In the genomic region with DNA sequence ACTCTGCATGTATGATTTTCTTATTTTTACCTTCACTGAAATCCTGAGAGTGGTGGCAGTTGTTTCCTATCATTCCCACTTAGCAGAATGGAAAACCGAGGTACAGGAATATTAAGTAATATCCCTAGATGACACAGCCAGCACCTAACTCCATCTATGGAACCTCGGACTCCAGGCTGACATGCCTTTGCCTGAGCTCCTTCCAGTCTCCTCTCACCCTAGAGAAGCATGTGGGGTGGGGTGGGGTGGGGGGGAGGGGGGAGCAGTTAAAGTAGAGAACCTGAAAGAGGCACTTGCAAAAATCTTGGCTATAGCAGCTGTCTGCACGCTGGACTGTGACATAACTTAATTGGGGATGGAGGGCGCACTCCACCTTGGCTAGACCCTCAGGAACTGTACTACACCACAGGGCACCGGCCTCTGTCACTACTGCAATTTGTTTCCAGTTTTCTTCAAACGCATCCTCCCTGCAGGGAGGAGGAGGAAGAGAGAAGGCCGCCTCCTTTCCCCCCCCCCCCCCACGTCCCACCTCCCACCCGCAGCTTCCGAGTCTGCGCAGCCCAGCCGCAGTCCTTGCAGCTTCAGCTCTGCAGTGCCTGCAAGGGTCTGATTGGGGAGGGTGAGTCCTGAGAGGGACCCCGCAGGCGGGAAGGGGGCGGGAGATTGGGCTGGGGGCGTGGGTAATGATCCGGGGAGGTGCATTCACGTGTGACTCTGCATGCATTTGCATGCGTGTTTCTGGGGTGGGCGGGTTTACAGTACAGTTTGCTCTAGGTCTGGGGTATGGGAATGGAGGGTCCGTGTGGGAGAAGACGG, we compare ENCODE assay signal across 12 mouse cellular contexts. TPM values are rescaled to one million over a fixed set of nuclear protein-coding genes. Genes with fewer than 3 reads are reported as not detected.
DNase-seq lines count a peak whose midpoint lies in the region; ATAC-seq and TF ChIP-seq lines count a peak whose summit lies in the region.
"Had no signal": no experiment of that assay in that cellular context is flagged by ENCODE, and none has a peak within 500 bp of the region (broad histone marks: within the 10 kb centered on the region; RNA-seq: fewer than 3 reads in every experiment).

No protein-coding gene starts in this region.

- H3K36me3 ChIP-seq in stomach, embryonic 14.5 days (ENCODE audit: control insufficient read depth, insufficient read depth, low read length) = no peaks in the 10 kb centered on the region
- no peaks in the 10 kb centered on the region for H3K36me3 ChIP-seq in stomach, postnatal 0 days (ENCODE audit: control insufficient read depth, insufficient read depth, low read length)
- H3K36me3 ChIP-seq in hindbrain, embryonic 10.5 days = no peaks in the 10 kb centered on the region
- H3K36me3 ChIP-seq in midbrain, embryonic 11.5 days (ENCODE audit: control insufficient read depth, insufficient read depth, low read length) = no peaks in the 10 kb centered on the region
- H3K36me3 ChIP-seq: heart, embryonic 15.5 days had no signal

- H3K27me3 ChIP-seq in stomach, embryonic 14.5 days (ENCODE audit: control insufficient read depth, insufficient read depth, low read length) = no peaks in the 10 kb centered on the region
- no peaks in the 10 kb centered on the region for H3K27me3 ChIP-seq in stomach, postnatal 0 days (ENCODE audit: control insufficient read depth, insufficient read depth, low read length)
- H3K27me3 ChIP-seq in hindbrain, embryonic 10.5 days (ENCODE audit: insufficient read depth, poor library complexity, severe bottlenecking) = no peaks in the 10 kb centered on the region
- H3K27me3 ChIP-seq in midbrain, embryonic 11.5 days (ENCODE audit: control insufficient read depth, insufficient read depth, low read length) = no peaks in the 10 kb centered on the region

- ATAC-seq in stomach, embryonic 14.5 days (ENCODE audit: insufficient number of reproducible peaks, insufficient read depth, low FRiP score, low read depth) = 0 out of 2 replicates have a peak, but pooled peaks have one; percentile 28
- ATAC-seq in stomach, postnatal 0 days (ENCODE audit: low FRiP score, low TSS enrichment) = no peak
- ATAC-seq in midbrain, embryonic 11.5 days (ENCODE audit: low FRiP score) = peak; percentile 72; the same call in 1 of the 2 replicates
- ATAC-seq in erythroid progenitor cell, adult 5-6 weeks (replicated peaks; ENCODE audit: low FRiP score, poor library complexity, severe bottlenecking) = no peak

- no peak overlapping the region for H3K4me2 ChIP-seq in stomach, embryonic 14.5 days (replicated peaks; ENCODE audit: low read depth, low read length)
- H3K4me2 ChIP-seq in stomach, postnatal 0 days (replicated peaks; ENCODE audit: low read depth) = no peak overlapping the region
- H3K4me2 ChIP-seq in midbrain, embryonic 11.5 days = peak overlapping the region; percentile 27
- H3K4me2 ChIP-seq: heart, embryonic 15.5 days had no signal

- 7% methylated on average over 20 of the region's 22 CpGs for WGBS in stomach, embryonic 14.5 days
- 12% methylated on average over 21 of the region's 22 CpGs for WGBS in stomach, postnatal 0 days
- 10% methylated on average over 21 of the region's 22 CpGs for WGBS in hindbrain, embryonic 10.5 days
- 9% methylated on average over 22 of the region's 22 CpGs for WGBS in midbrain, embryonic 11.5 days

- no peak for DNase-seq in stomach, postnatal 0 days (ENCODE audit: low spot score)
- no peak for DNase-seq in hindbrain, embryonic 10.5 days (ENCODE audit: low spot score)
- no peak for DNase-seq in midbrain, embryonic 11.5 days (ENCODE audit: low spot score, missing footprints)
- DNase-seq in ovary, postnatal 14 days (ENCODE audit: low spot score) = no peak
- no peak for DNase-seq in urinary bladder, adult 2 months (ENCODE audit: low spot score)
- no peak for DNase-seq in adrenal gland, postnatal 36 days

- no peak overlapping the region for H3K4me3 ChIP-seq in stomach, embryonic 14.5 days (ENCODE audit: low read depth, low read length)
- no peak overlapping the region for H3K4me3 ChIP-seq in stomach, postnatal 0 days (ENCODE audit: low read depth, low read length)
- H3K4me3 ChIP-seq in hindbrain, embryonic 10.5 days = peak overlapping the region; percentile 41
- H3K4me3 ChIP-seq in midbrain, embryonic 11.5 days (ENCODE audit: low read depth, low read length) = no peak overlapping the region
- H3K4me3 ChIP-seq: heart, embryonic 15.5 days had no signal

- no peak for TF ChIP-seq EP300 in stomach, postnatal 0 days (optimal IDR thresholded peaks at IDR 0.05)

- no peak for TF ChIP-seq CTCF in stomach, postnatal 0 days (IDR thresholded peaks at IDR 0.05; ENCODE audit: low read depth)

- H3K9me3 ChIP-seq in stomach, embryonic 14.5 days (ENCODE audit: control insufficient read depth, low read depth, low read length) = no peaks in the 10 kb centered on the region
- H3K9me3 ChIP-seq in stomach, postnatal 0 days (ENCODE audit: control insufficient read depth, low read length) = no peaks in the 10 kb centered on the region
- H3K9me3 ChIP-seq in hindbrain, embryonic 10.5 days = no peaks in the 10 kb centered on the region
- H3K9me3 ChIP-seq in midbrain, embryonic 11.5 days (ENCODE audit: control insufficient read depth, low read length) = no peaks in the 10 kb centered on the region; the same call in 1 of the 2 replicates
- H3K9me3 ChIP-seq: heart, embryonic 15.5 days had no signal

- no peak overlapping the region for H3K27ac ChIP-seq in stomach, embryonic 14.5 days (ENCODE audit: low read length)
- H3K27ac ChIP-seq in stomach, postnatal 0 days (replicated peaks) = no peak overlapping the region
- H3K27ac ChIP-seq in hindbrain, embryonic 10.5 days = no peak overlapping the region
- H3K27ac ChIP-seq in midbrain, embryonic 11.5 days (ENCODE audit: low read depth, low read length) = no peak overlapping the region
- H3K27ac ChIP-seq: heart, embryonic 15.5 days had no signal

- H3K4me1 ChIP-seq in stomach, embryonic 14.5 days (ENCODE audit: control insufficient read depth, insufficient read depth, low read length) = no peaks in the 10 kb centered on the region
- H3K4me1 ChIP-seq in stomach, postnatal 0 days (replicated peaks; ENCODE audit: control insufficient read depth, insufficient read depth) = no peaks in the 10 kb centered on the region
- peaks cover 4% of the 10 kb centered on the region; the same call in 1 of the 2 replicates for H3K4me1 ChIP-seq in hindbrain, embryonic 10.5 days (replicated peaks)
- H3K4me1 ChIP-seq in midbrain, embryonic 11.5 days (ENCODE audit: control insufficient read depth, insufficient read depth, low read length) = no peaks in the 10 kb centered on the region
- H3K4me1 ChIP-seq: heart, embryonic 15.5 days had no signal

- H3K9ac ChIP-seq in stomach, embryonic 14.5 days (replicated peaks; ENCODE audit: low read depth, low read length) = no peak overlapping the region
- H3K9ac ChIP-seq in stomach, postnatal 0 days (ENCODE audit: low read length) = no peak overlapping the region
- no peak overlapping the region for H3K9ac ChIP-seq in midbrain, embryonic 11.5 days (ENCODE audit: low read length)
- H3K9ac ChIP-seq: heart, embryonic 15.5 days had no signal

RNA-seq across cellular contexts. Expression of a gene that starts 4.8 kb away (rescaled TPM):
- not detected in 2 replicates for polyA plus RNA-seq in stomach, embryonic 14.5 days (2014; fragmentation: Nextera tagmentation; extraction: Ambion mirVana)
- polyA plus RNA-seq in stomach, postnatal 0 days (2015; fragmentation: Nextera tagmentation; extraction: Ambion mirVana) = not detected in 2 replicates
- polyA plus RNA-seq in hindbrain, embryonic 10.5 days (2016; fragmentation: Nextera tagmentation; extraction: Ambion mirVana) = not detected in 2 replicates
- polyA plus RNA-seq in midbrain, embryonic 11.5 days (2014; fragmentation: Nextera tagmentation; extraction: Ambion mirVana) = not detected in 2 replicates
- 0.03 TPM in 1 of 2 replicates, not detected in the other for polyA plus RNA-seq in urinary bladder, adult 2 months (2012; rRNA removed)
- total RNA-seq in adrenal gland, postnatal 36 days (2021) = not detected
- not detected in 2 replicates for total RNA-seq in erythroid progenitor cell, adult 5-6 weeks (2015; ENCODE audit: low replicate concordance)
- total RNA-seq in erythroid progenitor cell, adult 5-6 weeks (2017; ENCODE audit: low replicate concordance) = not detected in 2 replicates
- total RNA-seq: liver, adult 2 months; MEL had no signal
- polyA plus RNA-seq: embryonic facial prominence, embryonic 11.5 days; heart, embryonic 15.5 days; liver, adult 2 months had no signal

RNA-seq across cellular contexts. Expression of a gene that starts 16.3 kb away (rescaled TPM):
- polyA plus RNA-seq in stomach, embryonic 14.5 days (2014; fragmentation: Nextera tagmentation; extraction: Ambion mirVana) = not detected in 2 replicates
- polyA plus RNA-seq in stomach, postnatal 0 days (2015; fragmentation: Nextera tagmentation; extraction: Ambion mirVana) = 0.02 and 0.10 TPM in 2 replicates
- polyA plus RNA-seq in hindbrain, embryonic 10.5 days (2016; fragmentation: Nextera tagmentation; extraction: Ambion mirVana) = 0.29 and 1.2 TPM in 2 replicates
- 0.67 and 0.95 TPM in 2 replicates for polyA plus RNA-seq in midbrain, embryonic 11.5 days (2014; fragmentation: Nextera tagmentation; extraction: Ambion mirVana)
- 0.24 and 0.30 TPM in 2 replicates for polyA plus RNA-seq in urinary bladder, adult 2 months (2012; rRNA removed)
- total RNA-seq in adrenal gland, postnatal 36 days (2021) = under 1 TPM; 0.13 to 0.66 TPM
- not detected in 2 replicates for total RNA-seq in erythroid progenitor cell, adult 5-6 weeks (2015; ENCODE audit: low replicate concordance)
- total RNA-seq in erythroid progenitor cell, adult 5-6 weeks (2017; ENCODE audit: low replicate concordance) = not detected in 2 replicates
- total RNA-seq: liver, adult 2 months; MEL had no signal
- polyA plus RNA-seq: embryonic facial prominence, embryonic 11.5 days; heart, embryonic 15.5 days; liver, adult 2 months had no signal

RNA-seq across cellular contexts. Expression of a gene that starts 23.7 kb away (rescaled TPM):
- 0.13 TPM in 1 of 2 replicates, not detected in the other for polyA plus RNA-seq in stomach, embryonic 14.5 days (2014; fragmentation: Nextera tagmentation; extraction: Ambion mirVana)
- polyA plus RNA-seq in stomach, postnatal 0 days (2015; fragmentation: Nextera tagmentation; extraction: Ambion mirVana) = not detected in 2 replicates
- 0.08 TPM in 1 of 2 replicates, not detected in the other for polyA plus RNA-seq in hindbrain, embryonic 10.5 days (2016; fragmentation: Nextera tagmentation; extraction: Ambion mirVana)
- polyA plus RNA-seq in midbrain, embryonic 11.5 days (2014; fragmentation: Nextera tagmentation; extraction: Ambion mirVana) = not detected in 2 replicates
- polyA plus RNA-seq in urinary bladder, adult 2 months (2012; rRNA removed) = not detected in 2 replicates
- total RNA-seq in adrenal gland, postnatal 36 days (2021) = not detected
- total RNA-seq in erythroid progenitor cell, adult 5-6 weeks (2015; ENCODE audit: low replicate concordance) = not detected in 2 replicates
- not detected in 2 replicates for total RNA-seq in erythroid progenitor cell, adult 5-6 weeks (2017; ENCODE audit: low replicate concordance)
- total RNA-seq: liver, adult 2 months; MEL had no signal
- polyA plus RNA-seq: embryonic facial prominence, embryonic 11.5 days; heart, embryonic 15.5 days; liver, adult 2 months had no signal

RNA-seq across cellular contexts. Expression of a gene that starts 31.7 kb away (rescaled TPM):
- 8.9 and 11.6 TPM in 2 replicates for polyA plus RNA-seq in stomach, embryonic 14.5 days (2014; fragmentation: Nextera tagmentation; extraction: Ambion mirVana)
- 2.4 and 2.6 TPM in 2 replicates for polyA plus RNA-seq in stomach, postnatal 0 days (2015; fragmentation: Nextera tagmentation; extraction: Ambion mirVana)
- 12.0 and 13.0 TPM in 2 replicates for polyA plus RNA-seq in hindbrain, embryonic 10.5 days (2016; fragmentation: Nextera tagmentation; extraction: Ambion mirVana)
- polyA plus RNA-seq in midbrain, embryonic 11.5 days (2014; fragmentation: Nextera tagmentation; extraction: Ambion mirVana) = 12.6 and 13.2 TPM in 2 replicates
- polyA plus RNA-seq in urinary bladder, adult 2 months (2012; rRNA removed) = 8.2 and 10.0 TPM in 2 replicates
- total RNA-seq in adrenal gland, postnatal 36 days (2021) = 1 to 10 TPM; 2.2 to 2.8 TPM
- not detected in 2 replicates for total RNA-seq in erythroid progenitor cell, adult 5-6 weeks (2015; ENCODE audit: low replicate concordance)
- 0.51 TPM in 1 of 2 replicates, not detected in the other for total RNA-seq in erythroid progenitor cell, adult 5-6 weeks (2017; ENCODE audit: low replicate concordance)

RNA-seq across cellular contexts. Expression of a gene that starts 41.1 kb away (rescaled TPM):
- not detected in 2 replicates for polyA plus RNA-seq in stomach, embryonic 14.5 days (2014; fragmentation: Nextera tagmentation; extraction: Ambion mirVana)
- not detected in 2 replicates for polyA plus RNA-seq in stomach, postnatal 0 days (2015; fragmentation: Nextera tagmentation; extraction: Ambion mirVana)
- not detected in 2 replicates for polyA plus RNA-seq in hindbrain, embryonic 10.5 days (2016; fragmentation: Nextera tagmentation; extraction: Ambion mirVana)
- polyA plus RNA-seq in midbrain, embryonic 11.5 days (2014; fragmentation: Nextera tagmentation; extraction: Ambion mirVana) = not detected in 2 replicates
- polyA plus RNA-seq in urinary bladder, adult 2 months (2012; rRNA removed) = not detected in 2 replicates
- not detected for total RNA-seq in adrenal gland, postnatal 36 days (2021)
- not detected in 2 replicates for total RNA-seq in erythroid progenitor cell, adult 5-6 weeks (2015; ENCODE audit: low replicate concordance)
- total RNA-seq in erythroid progenitor cell, adult 5-6 weeks (2017; ENCODE audit: low replicate concordance) = not detected in 2 replicates
- total RNA-seq: liver, adult 2 months; MEL had no signal
- polyA plus RNA-seq: embryonic facial prominence, embryonic 11.5 days; heart, embryonic 15.5 days; liver, adult 2 months had no signal

Comparison
In these comparisons a context has a peak if more than half of its experiments do, and no peak if none do; other contexts are left out.
1. ATAC-seq: peak in stomach, embryonic 14.5 days (single experiment) and midbrain, embryonic 11.5 days (single experiment); none in stomach, postnatal 0 days (single experiment) and erythroid progenitor cell, adult 5-6 weeks (single experiment).